Mouse (Mus musculus): ENCODE measurements around the gene Mageb16. TPM values are rescaled to one million over a fixed set of nuclear protein-coding genes. Genes with fewer than 3 reads are reported as not detected.

Gene Mageb16
- not detected for polyA plus RNA-seq (2012; fragmentation: generic; extraction: Trizol)

GRCm38 (mm10) chrX:79671411-79671810 is at the start of gene Mageb16:
Mageb16 (minus strand) TSS chrX:79671435.

Other genes with a start within 250 kb of the Mageb16 start
- not detected for gene Gm7173, start 154.2 kb downstream of the Mageb16 start, polyA plus RNA-seq (2012; fragmentation: generic; extraction: Trizol)

Data from C3H10T1/2 (cell line).